Mouse (Mus musculus): Measurements from ENCODE around the gene Phf3. TPM values are rescaled to one million over a fixed set of nuclear protein-coding genes. Genes with fewer than 3 reads are reported as not detected.
"Not testable (repeated sequence)": the region's sequence is repeated elsewhere in the genome, so short reads cannot be mapped to it uniquely, and the experiment has no call there.

The Phf3 gene
- 35.0 and 37.1 TPM in 2 replicates for polyA plus RNA-seq (2015; fragmentation: Nextera tagmentation; extraction: Ambion mirVana)

DNA sequence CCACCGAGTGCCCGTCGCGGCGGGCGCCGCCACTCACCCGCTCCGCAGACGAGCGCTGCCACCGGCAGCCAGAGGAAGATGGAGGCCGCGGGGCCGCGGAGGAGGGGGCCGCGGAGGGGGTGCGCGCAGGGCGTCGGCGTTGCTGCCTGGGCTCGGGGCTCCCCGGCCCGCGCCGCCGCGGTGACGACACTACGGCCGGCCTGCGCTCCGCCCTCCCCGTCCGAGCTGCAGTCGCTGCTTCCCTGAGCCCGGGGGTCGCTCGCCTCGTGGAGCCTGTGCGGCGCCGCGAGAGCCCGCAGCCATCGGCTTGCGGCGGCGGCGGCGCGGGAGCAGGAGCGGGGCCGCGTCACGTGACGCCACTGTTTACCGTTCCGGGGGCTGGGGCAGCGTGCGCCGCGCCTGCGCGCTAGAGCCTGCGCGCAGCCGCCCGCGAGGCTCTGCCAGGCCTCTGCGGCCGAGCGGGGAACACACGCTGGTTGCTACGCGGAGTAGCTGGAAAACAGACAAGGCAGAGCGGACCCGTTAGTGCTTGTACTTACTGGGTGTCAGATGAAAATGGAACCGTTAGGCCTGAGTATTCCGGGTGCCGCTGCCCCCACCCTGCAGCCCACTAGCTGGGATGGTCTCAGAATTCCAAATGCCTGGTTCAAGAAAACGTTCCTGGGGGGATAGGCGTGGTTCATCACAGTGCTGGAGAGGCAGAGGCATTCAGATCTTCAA is at the start of gene Phf3:
Phf3 (minus strand) TSS at position 381 of the 720 bp plus-strand sequence.
- under 1% methylated on average over 65 of the region's 85 CpGs for WGBS
- no peaks in the 10 kb centered on the region for H3K27me3 ChIP-seq
- ATAC-seq (ENCODE audit: borderline replicate concordance, extremely low read depth, low FRiP score, low TSS enrichment) = peak; percentile 95

DNA sequence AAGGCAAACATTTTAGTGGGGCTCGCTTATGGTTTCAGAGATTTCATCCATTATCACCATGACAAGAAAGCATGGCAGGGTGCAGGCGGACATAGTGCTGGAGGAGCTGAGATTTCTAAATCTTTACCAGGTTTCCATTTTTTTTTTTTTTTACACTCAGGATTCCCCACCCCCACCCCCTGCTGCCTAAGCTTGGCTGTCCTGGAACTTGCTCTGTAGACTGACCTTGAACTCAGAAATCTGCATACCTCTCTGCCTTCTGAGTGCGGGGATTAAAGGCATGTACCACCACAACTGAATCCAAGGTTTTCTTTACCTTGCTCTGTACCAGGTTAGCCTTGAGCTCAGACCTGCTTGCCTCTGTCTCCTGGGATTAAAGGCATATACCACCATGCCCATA is 48.5 kb upstream of the Phf3 start:
- Histone ChIP-seq H3K36me3 (no peaks in the 10 kb centered on the region), H3K9ac (no peak overlapping the region), H3K27ac (no peak overlapping the region), H3K4me2 (no peak overlapping the region), H3K9me3 (peaks cover 9% of the 10 kb centered on the region), H3K4me1 (no peaks in the 10 kb centered on the region), H3K4me3 (no peak overlapping the region), H3K27me3 (no peaks in the 10 kb centered on the region)
- WGBS = 75% methylated on average over 3 of the region's 3 CpGs
- ATAC-seq (ENCODE audit: borderline replicate concordance, extremely low read depth, low FRiP score, low TSS enrichment) = no peak

More for the DNA sequence above, at the start of gene Phf3:
- Histone ChIP-seq H3K4me3 (peak within 1 kb of the TSS; percentile 87), H3K36me3 (no peaks in the 10 kb centered on the region), H3K9me3 (no peaks in the 10 kb centered on the region), H3K4me2 (peak within 1 kb of the TSS; percentile 63), H3K9ac (peak within 1 kb of the TSS; percentile 84), H3K27ac (peak within 1 kb of the TSS; percentile 98), H3K4me1 (peaks cover 13% of the 10 kb centered on the region)

DNA sequence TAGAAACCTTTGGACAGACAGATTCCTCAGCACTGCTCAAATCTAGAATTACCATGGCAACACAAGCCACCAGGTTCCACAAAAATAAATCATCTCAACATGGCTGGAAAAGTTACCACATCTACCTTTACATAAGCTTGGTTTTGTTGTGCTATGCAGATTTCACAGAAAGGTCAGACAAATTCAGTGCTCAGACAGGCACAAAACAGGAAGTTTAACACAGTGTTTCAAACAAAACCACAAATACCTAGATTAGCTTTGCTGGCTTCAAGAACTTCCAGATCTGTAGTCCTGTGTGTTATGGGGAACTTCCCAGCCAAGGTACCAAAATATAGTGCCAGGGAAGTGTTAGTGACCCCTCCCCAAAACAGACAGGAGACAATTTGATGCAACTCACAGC is 47.5 kb upstream of the Phf3 start:
- H3K36me3 ChIP-seq = no peaks in the 10 kb centered on the region
- no peaks in the 10 kb centered on the region for H3K27me3 ChIP-seq
- H3K4me3 ChIP-seq = no peak overlapping the region
- no peak for ATAC-seq (ENCODE audit: borderline replicate concordance, extremely low read depth, low FRiP score, low TSS enrichment)
- no peak overlapping the region for H3K4me2 ChIP-seq
- H3K27ac ChIP-seq = no peak overlapping the region
- no peak overlapping the region for H3K9ac ChIP-seq
- peaks cover 9% of the 10 kb centered on the region for H3K9me3 ChIP-seq
- no peaks in the 10 kb centered on the region for H3K4me1 ChIP-seq

DNA sequence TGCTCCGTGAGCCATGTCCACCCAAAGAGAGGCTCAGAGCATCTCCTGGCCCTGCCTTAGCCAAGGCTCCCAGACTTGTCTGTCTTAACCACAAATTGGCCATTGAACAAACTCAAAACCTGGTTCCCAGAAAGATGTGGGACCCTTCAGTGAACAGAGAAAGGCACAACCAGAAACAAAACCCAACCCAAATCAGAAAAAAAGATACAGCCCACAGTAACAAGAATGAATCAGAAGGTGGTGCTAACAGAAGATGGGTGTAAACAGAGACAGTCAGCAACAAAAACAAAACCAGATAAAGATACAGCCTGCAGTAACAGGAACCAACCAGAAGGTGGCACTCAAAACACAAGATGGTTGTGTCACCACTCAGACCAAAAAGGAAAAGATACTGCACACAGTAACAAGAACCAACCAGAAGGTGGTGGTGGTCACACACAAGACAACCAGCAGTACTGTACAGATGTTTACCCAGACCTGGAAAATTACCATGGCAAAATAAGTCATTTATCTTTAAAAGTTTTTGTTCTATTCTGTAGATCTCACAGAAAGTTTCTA is 47.0 kb upstream of the Phf3 start:
- no peak overlapping the region for H3K4me3 ChIP-seq
- H3K4me1 ChIP-seq = no peaks in the 10 kb centered on the region
- H3K9ac ChIP-seq = no peak overlapping the region
- no peak for ATAC-seq (ENCODE audit: borderline replicate concordance, extremely low read depth, low FRiP score, low TSS enrichment)
- no peak overlapping the region for H3K27ac ChIP-seq
- no peaks in the 10 kb centered on the region for H3K36me3 ChIP-seq
- no peaks in the 10 kb centered on the region for H3K27me3 ChIP-seq
- H3K4me2 ChIP-seq = no peak overlapping the region
- WGBS = 96% methylated on average over 1 of the region's 1 CpGs
- H3K9me3 ChIP-seq = peaks cover 9% of the 10 kb centered on the region

DNA sequence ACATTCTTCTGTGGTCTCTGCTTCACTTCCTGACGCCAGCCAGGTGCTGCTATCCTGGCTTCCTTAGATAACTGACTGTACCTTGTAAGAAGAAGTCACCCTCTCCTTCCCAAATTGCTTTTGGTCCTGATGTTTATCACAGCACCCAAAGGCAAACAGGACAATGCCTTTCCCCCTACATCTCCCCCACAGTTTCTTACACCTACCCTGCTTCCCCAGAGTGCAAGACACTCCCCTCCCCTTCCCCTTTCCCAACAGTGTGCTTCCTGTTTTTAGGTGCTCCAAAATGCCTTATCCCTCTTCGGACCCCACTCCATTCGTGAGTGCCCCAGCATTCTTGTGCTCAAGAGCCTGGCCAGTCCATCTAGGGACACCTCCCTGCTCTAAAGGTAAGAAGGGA is 36.5 kb upstream of the Phf3 start:
- no peak for ATAC-seq (ENCODE audit: borderline replicate concordance, extremely low read depth, low FRiP score, low TSS enrichment)
- H3K9ac ChIP-seq = no peak overlapping the region
- no peaks in the 10 kb centered on the region for H3K4me1 ChIP-seq
- 43% methylated on average over 3 of the region's 3 CpGs for WGBS
- H3K27me3 ChIP-seq = no peaks in the 10 kb centered on the region
- H3K4me3 ChIP-seq = no peak overlapping the region
- no peaks in the 10 kb centered on the region for H3K9me3 ChIP-seq
- no peaks in the 10 kb centered on the region for H3K36me3 ChIP-seq
- H3K27ac ChIP-seq = no peak overlapping the region
- no peak overlapping the region for H3K4me2 ChIP-seq

DNA sequence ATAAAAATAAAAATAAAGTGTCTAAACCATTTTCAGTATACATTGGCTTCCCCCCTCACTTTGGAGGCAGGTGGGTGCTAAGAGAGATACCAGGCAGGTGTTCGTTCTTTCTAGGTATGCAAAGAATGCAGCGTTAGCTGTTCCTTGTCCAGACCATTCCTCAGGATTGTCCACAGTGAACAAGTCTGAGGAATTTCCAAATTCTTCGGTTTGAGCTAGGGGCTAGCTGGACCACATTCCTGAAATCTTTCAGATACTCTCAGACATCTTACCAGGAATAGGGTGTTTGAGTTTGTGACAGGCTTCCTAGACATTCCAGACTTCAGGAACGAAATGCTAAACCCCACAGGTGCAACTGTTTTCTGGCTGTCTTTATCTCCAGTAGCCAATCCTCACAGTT is 35.1 kb upstream of the Phf3 start:
- H3K36me3 ChIP-seq = no peaks in the 10 kb centered on the region
- H3K27ac ChIP-seq = no peak overlapping the region
- H3K9me3 ChIP-seq = no peaks in the 10 kb centered on the region
- H3K27me3 ChIP-seq = no peaks in the 10 kb centered on the region
- 53% methylated on average over 4 of the region's 4 CpGs for WGBS
- H3K4me1 ChIP-seq = no peaks in the 10 kb centered on the region
- H3K9ac ChIP-seq = no peak overlapping the region
- no peak overlapping the region for H3K4me3 ChIP-seq
- no peak overlapping the region for H3K4me2 ChIP-seq
- ATAC-seq (ENCODE audit: borderline replicate concordance, extremely low read depth, low FRiP score, low TSS enrichment) = no peak; the same call in 1 of the 2 replicates

DNA sequence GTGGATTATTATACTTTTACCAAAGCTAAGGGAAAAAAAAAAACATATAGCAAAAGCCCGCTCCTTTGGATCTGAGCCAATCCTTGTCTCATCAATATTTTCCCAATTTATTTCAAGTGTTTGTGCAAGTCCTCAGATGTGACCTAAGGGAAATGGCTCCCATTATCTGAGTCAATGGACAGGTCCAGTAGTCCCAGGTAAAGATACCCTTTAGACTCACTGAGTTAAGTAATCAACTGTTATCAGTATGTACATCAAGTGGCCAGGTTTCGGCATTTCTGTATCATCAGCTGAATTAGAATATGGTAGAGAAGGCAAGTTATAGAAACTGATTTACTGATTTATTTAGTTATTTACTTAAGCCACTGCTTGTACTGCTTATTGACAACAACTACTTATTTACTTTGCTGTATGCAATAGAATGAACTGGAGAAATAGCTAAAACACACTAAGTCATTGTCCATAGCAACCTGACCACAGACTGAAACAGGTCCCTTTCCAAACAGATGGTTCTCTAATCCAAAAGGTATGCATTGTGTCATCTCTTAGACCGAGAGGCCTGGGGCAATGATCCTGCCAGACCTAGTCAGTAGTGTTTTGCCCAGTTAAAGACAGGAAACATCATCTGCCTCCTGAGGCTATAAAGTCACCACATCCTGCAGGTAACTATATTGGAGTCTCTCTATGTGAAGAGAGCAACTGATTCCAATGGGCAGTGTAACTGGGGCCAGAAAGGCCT is 29.9 kb upstream of the Phf3 start:
- no peak overlapping the region for H3K4me3 ChIP-seq
- WGBS = 60% methylated on average over 3 of the region's 3 CpGs
- no peaks in the 10 kb centered on the region for H3K9me3 ChIP-seq
- H3K27ac ChIP-seq = no peak overlapping the region
- H3K4me1 ChIP-seq = no peaks in the 10 kb centered on the region
- no peak for ATAC-seq (ENCODE audit: borderline replicate concordance, extremely low read depth, low FRiP score, low TSS enrichment)
- no peak overlapping the region for H3K9ac ChIP-seq
- H3K27me3 ChIP-seq = no peaks in the 10 kb centered on the region
- no peak overlapping the region for H3K4me2 ChIP-seq
- H3K36me3 ChIP-seq = no peaks in the 10 kb centered on the region

DNA sequence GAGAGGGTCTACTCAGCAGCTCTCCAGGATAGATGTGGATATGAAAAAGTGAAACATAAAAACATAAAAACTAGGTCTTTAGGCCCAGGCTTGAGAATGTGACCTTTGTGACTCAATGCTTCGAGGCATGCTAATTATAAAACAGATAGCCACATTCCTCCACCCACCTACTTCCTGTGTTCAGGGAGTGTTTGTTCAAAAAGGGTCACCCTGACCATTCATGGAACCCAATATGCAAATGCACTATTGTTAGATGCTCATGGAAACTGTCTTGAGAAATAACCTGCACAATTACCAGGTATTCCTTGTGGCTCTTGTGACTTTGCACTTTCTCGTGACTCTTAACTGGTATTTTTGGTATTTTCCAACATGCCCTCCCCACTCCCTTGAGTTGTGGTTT is 25.0 kb upstream of the Phf3 start:
- Histone ChIP-seq H3K4me1 (no peaks in the 10 kb centered on the region), H3K4me2 (no peak overlapping the region), H3K36me3 (no peaks in the 10 kb centered on the region), H3K9me3 (no peaks in the 10 kb centered on the region), H3K27me3 (no peaks in the 10 kb centered on the region), H3K9ac (no peak overlapping the region), H3K27ac (no peak overlapping the region), H3K4me3 (no peak overlapping the region)
- ATAC-seq (ENCODE audit: borderline replicate concordance, extremely low read depth, low FRiP score, low TSS enrichment) = no peak
- WGBS = 70% methylated on average over 2 of the region's 2 CpGs

DNA sequence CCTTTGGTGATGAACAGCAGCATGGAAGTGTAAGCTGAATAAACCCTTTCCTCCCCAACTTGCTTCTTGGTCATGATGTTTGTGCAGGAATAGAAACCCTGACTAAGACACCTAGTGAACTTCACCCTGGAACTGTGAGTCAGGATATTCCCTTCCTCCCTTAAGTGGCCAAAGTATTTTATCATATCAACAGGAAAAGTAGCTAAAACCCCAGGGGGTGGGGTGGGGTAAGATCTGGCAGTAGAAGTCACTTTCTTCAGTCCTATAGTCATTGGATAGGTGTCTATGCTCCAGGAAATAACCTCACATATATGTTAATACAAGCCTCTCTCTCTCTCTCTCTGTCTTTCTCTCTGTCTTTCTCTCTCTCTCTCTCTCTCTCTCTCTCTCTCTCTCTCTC is 21.6 kb upstream of the Phf3 start:
- H3K9ac ChIP-seq; ATAC-seq (ENCODE audit: borderline replicate concordance, extremely low read depth, low FRiP score, low TSS enrichment): not testable (repeated sequence)

DNA sequence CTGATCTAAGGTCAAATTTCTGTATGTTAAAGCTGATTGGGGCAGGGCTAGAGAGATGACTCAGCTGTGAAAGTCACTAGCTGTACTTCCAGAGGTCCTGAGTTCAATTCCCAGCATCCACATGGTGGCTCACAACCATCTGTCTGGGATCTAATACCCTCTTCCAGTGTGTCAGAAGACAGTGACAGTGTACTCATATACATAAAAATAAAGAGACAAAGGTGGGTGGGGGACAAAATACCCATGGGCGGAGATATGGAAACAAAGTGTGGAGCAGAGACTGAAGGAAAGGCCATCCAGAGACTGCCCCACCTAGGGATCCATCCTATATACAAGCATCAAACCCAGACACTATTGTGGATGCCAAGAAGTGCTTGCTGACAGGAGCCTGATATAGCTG is 10.1 kb upstream of the Phf3 start:
- not testable (repeated sequence) for H3K27me3 ChIP-seq; ATAC-seq (ENCODE audit: borderline replicate concordance, extremely low read depth, low FRiP score, low TSS enrichment); H3K9ac ChIP-seq; H3K4me1 ChIP-seq; H3K4me2 ChIP-seq; H3K4me3 ChIP-seq; H3K27ac ChIP-seq; H3K9me3 ChIP-seq; H3K36me3 ChIP-seq
- WGBS = 100% methylated on average over 1 of the region's 1 CpGs

More for the DNA sequence above, 21.6 kb upstream of the Phf3 start:
- H3K4me3 ChIP-seq, H3K27ac ChIP-seq, H3K4me2 ChIP-seq, H3K9me3 ChIP-seq, H3K4me1 ChIP-seq, H3K27me3 ChIP-seq, H3K36me3 ChIP-seq: not testable (repeated sequence)

DNA sequence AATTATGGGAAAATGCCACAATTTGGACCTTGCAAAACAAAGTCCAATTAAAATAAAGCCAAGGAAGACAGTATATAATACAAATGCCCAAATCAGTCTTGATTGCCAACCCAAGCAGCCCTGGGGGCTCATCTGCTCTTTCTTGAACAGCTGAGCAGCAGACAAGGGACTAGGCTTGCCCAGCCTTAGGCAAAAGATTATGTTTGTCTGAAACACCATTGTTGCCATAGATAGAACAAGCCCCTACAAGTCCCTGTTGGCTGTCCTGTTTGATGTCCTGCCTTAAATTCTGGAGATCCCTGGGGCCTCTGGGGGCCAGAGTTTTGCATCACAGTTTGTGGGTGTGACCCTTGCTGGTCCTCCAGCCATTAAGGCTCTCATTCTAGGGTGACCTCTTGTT is 2.0 kb upstream of the Phf3 start:
- no peak overlapping the region for H3K4me2 ChIP-seq
- H3K36me3 ChIP-seq = no peaks in the 10 kb centered on the region
- H3K27me3 ChIP-seq = no peaks in the 10 kb centered on the region
- no peak overlapping the region for H3K9ac ChIP-seq
- no peak overlapping the region for H3K27ac ChIP-seq
- ATAC-seq (ENCODE audit: borderline replicate concordance, extremely low read depth, low FRiP score, low TSS enrichment) = no peak
- no peaks in the 10 kb centered on the region for H3K9me3 ChIP-seq
- no peak overlapping the region for H3K4me3 ChIP-seq
- H3K4me1 ChIP-seq = peaks cover 8% of the 10 kb centered on the region
